Comparison of ENCODE assay signal across 21 mouse cellular contexts in the genomic region with DNA sequence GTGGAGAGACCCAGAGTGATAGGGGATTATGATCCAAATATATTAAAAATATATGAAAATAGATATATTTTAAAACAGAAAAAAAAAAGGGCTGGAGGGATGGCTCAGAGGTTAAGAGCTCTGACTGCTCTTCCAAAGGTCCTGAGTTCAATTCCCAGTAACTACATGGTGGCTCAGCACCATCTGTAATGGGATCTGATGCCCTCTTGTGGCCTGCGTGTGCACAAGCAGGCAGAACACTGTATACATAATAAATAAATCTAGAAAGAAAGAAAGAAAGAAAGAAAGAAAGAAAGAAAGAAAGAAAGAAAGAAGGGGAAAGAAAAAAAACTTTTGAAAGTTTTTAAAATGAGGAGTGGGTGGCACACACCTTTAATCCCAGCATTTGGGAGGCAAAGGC. TPM values are rescaled to one million over a fixed set of nuclear protein-coding genes. Genes with fewer than 3 reads are reported as not detected.
DNase-seq lines count a peak whose midpoint lies in the region; ATAC-seq and TF ChIP-seq lines count a peak whose summit lies in the region.
"Not testable (repeated sequence)": the region's sequence is repeated elsewhere in the genome, so short reads cannot be mapped to it uniquely, and the experiment has no call there.
"Had no signal": no experiment of that assay in that cellular context is flagged by ENCODE, and none has a peak within 500 bp of the region (broad histone marks: within the 10 kb centered on the region; RNA-seq: fewer than 3 reads in every experiment).

No protein-coding gene starts in this region.

- H3K4me1 ChIP-seq in kidney, postnatal 0 days (replicated peaks; ENCODE audit: insufficient read depth, low read length); lung, embryonic 14.5 days (ENCODE audit: insufficient read depth): not testable (repeated sequence)

- not testable (repeated sequence) for H3K9me3 ChIP-seq in kidney, postnatal 0 days (replicated peaks; ENCODE audit: low read length); lung, embryonic 14.5 days (ENCODE audit: low read depth, low read length)

- ATAC-seq in kidney, postnatal 0 days (replicated peaks; ENCODE audit: low FRiP score, low read depth); lung, embryonic 14.5 days (ENCODE audit: insufficient read depth): not testable (repeated sequence)

- not testable (repeated sequence) for H3K36me3 ChIP-seq in C2C12 (ENCODE audit: control insufficient read depth, insufficient read depth); kidney, postnatal 0 days (ENCODE audit: insufficient read depth, low read length); lung, embryonic 14.5 days (ENCODE audit: insufficient read depth)

- not testable (repeated sequence) for H3K79me3 ChIP-seq in C2C12 (ENCODE audit: low read depth)

- not testable (repeated sequence) for H3K79me2 ChIP-seq in C2C12 (ENCODE audit: control insufficient read depth, insufficient read depth)

- H3K4me3 ChIP-seq in C2C12 (ENCODE audit: insufficient read depth, poor library complexity, severe bottlenecking); gastrocnemius, adult 2 months; kidney, postnatal 0 days (replicated peaks; ENCODE audit: low read depth, low read length); lung, embryonic 14.5 days (ENCODE audit: low read depth, low read length): not testable (repeated sequence)

- DNase-seq in NIH3T3 (ENCODE audit: low read depth): peak; percentile 71
- DNase-seq in c-Kit-positive CD71-positive TER-119-negative erythroid progenitor cells, embryonic 14.5 days (ENCODE audit: low read depth): peak; percentile 34
- not testable (repeated sequence) for DNase-seq in gastrocnemius, adult 2 months
- peak; percentile 27 for DNase-seq in kidney, postnatal 0 days (ENCODE audit: low spot score)
- DNase-seq in lung, embryonic 14.5 days: peak; percentile 60
- DNase-seq in naive thymus-derived CD4-positive, alpha-beta T cell, adult 2 months (ENCODE audit: low read depth): peak; percentile 70
- DNase-seq in thymus, postnatal 14 days: peak; percentile 53

- not testable (repeated sequence) for H3K9ac ChIP-seq in kidney, postnatal 0 days (ENCODE audit: low read depth, low read length); lung, embryonic 14.5 days

- peak; percentile 17 for TF ChIP-seq CTCF in C2C12 (IDR thresholded peaks at IDR 0.05; ENCODE audit: control insufficient read depth, insufficient read depth, insufficient read length)
- peak; percentile 71 for TF ChIP-seq CTCF in gastrocnemius, adult 2 months (IDR thresholded peaks at IDR 0.05)
- peak; percentile 67 for TF ChIP-seq CTCF in kidney, postnatal 0 days (IDR thresholded peaks at IDR 0.05; ENCODE audit: low read depth)
- TF ChIP-seq CTCF in lung, embryonic 14.5 days (IDR thresholded peaks at IDR 0.05; ENCODE audit: low read depth): peak; percentile 65

- intact Hi-C loops in gastrocnemius, adult 2 months (cut with DNase I): loop anchor here (1.0 kb wide), 1 partner anchor 18 kb away; no protein-coding TSS in a partner anchor

- 19% methylated on average over 1 of the region's 1 CpGs for WGBS in kidney, postnatal 0 days
- WGBS in lung, embryonic 14.5 days: 15% methylated on average over 1 of the region's 1 CpGs

- H3K4me2 ChIP-seq in kidney, postnatal 0 days (ENCODE audit: low read length); lung, embryonic 14.5 days: not testable (repeated sequence)

- peaks cover 12% of the 10 kb centered on the region for H3K27me3 ChIP-seq in C2C12 (ENCODE audit: control insufficient read depth, insufficient read depth, insufficient read length)
- not testable (repeated sequence) for H3K27me3 ChIP-seq in kidney, postnatal 0 days (ENCODE audit: insufficient read depth, low read length); lung, embryonic 14.5 days (ENCODE audit: insufficient read depth, low read length)

- not testable (repeated sequence) for H3K27ac ChIP-seq in gastrocnemius, adult 2 months; kidney, postnatal 0 days; lung, embryonic 14.5 days (ENCODE audit: low read depth)

- H3ac ChIP-seq in C2C12 (ENCODE audit: control insufficient read depth, insufficient read length, low read depth): not testable (repeated sequence)

RNA-seq across cellular contexts. Expression of a gene that starts 13.4 kb away (rescaled TPM):
- 0.26 TPM for polyA plus RNA-seq in C2C12 (2012; fragmentation: generic; extraction: Trizol)
- not detected for total RNA-seq in gastrocnemius, adult 2 months (2021)
- polyA plus RNA-seq in kidney, postnatal 0 days (2015; fragmentation: Nextera tagmentation; extraction: Ambion mirVana): 0.32 TPM in 1 of 2 replicates, not detected in the other
- not detected in 2 replicates for polyA plus RNA-seq in lung, embryonic 14.5 days (2014; fragmentation: Nextera tagmentation; extraction: Ambion mirVana)
- total RNA-seq: common myeloid progenitor, adult 5-6 weeks had no signal

RNA-seq across cellular contexts. Expression of a gene that starts 15.4 kb away (rescaled TPM):
- 0.18 TPM for polyA plus RNA-seq in C2C12 (2012; fragmentation: generic; extraction: Trizol)
- 10 to 100 TPM; 59.7 to 72.8 TPM for total RNA-seq in gastrocnemius, adult 2 months (2021)
- polyA plus RNA-seq in kidney, postnatal 0 days (2015; fragmentation: Nextera tagmentation; extraction: Ambion mirVana): not detected in 2 replicates
- 0.23 TPM in 1 of 2 replicates, not detected in the other for polyA plus RNA-seq in lung, embryonic 14.5 days (2014; fragmentation: Nextera tagmentation; extraction: Ambion mirVana)
- total RNA-seq: common myeloid progenitor, adult 5-6 weeks; ES-E14; left cerebral cortex, postnatal 10 days had no signal
- polyA plus RNA-seq: forebrain, embryonic 12.5 days; gonadal fat pad, adult 2 months; hindbrain, embryonic 10.5 days; intestine, embryonic 15.5 days; midbrain, embryonic 11.5 days; testis, adult 2 months had no signal

RNA-seq across cellular contexts. Expression of a gene that starts 15.7 kb away (rescaled TPM):
- 0.19 TPM for polyA plus RNA-seq in C2C12 (2012; fragmentation: generic; extraction: Trizol)
- 1 to 10 TPM; 1.8 to 2.7 TPM for total RNA-seq in gastrocnemius, adult 2 months (2021)
- 3.1 and 4.6 TPM in 2 replicates for polyA plus RNA-seq in kidney, postnatal 0 days (2015; fragmentation: Nextera tagmentation; extraction: Ambion mirVana)
- 3.4 and 3.6 TPM in 2 replicates for polyA plus RNA-seq in lung, embryonic 14.5 days (2014; fragmentation: Nextera tagmentation; extraction: Ambion mirVana)
- total RNA-seq: common myeloid progenitor, adult 5-6 weeks had no signal

RNA-seq across cellular contexts. Expression of a gene that starts 33.6 kb away (rescaled TPM):
- 0.07 TPM for polyA plus RNA-seq in C2C12 (2012; fragmentation: generic; extraction: Trizol)
- not detected for total RNA-seq in gastrocnemius, adult 2 months (2021)
- not detected in 2 replicates for polyA plus RNA-seq in kidney, postnatal 0 days (2015; fragmentation: Nextera tagmentation; extraction: Ambion mirVana)
- polyA plus RNA-seq in lung, embryonic 14.5 days (2014; fragmentation: Nextera tagmentation; extraction: Ambion mirVana): not detected in 2 replicates
- total RNA-seq: adrenal gland, postnatal 4 days; common myeloid progenitor, adult 5-6 weeks; left cerebral cortex, postnatal 10 days had no signal
- polyA plus RNA-seq: activated CD4-positive, CD25-positive, alpha-beta regulatory T cell, adult 4 months; forebrain, embryonic 12.5 days; gonadal fat pad, adult 2 months; hindbrain, embryonic 10.5 days; limb, embryonic 14.5 days; lung, embryonic 16.5 days; midbrain, embryonic 11.5 days had no signal

RNA-seq across cellular contexts. Expression of a gene that starts 34.5 kb away (rescaled TPM):
- 72.8 TPM for polyA plus RNA-seq in C2C12 (2012; fragmentation: generic; extraction: Trizol)
- 10 to 100 TPM; 22.1 to 24.9 TPM for total RNA-seq in gastrocnemius, adult 2 months (2021)
- polyA plus RNA-seq in kidney, postnatal 0 days (2015; fragmentation: Nextera tagmentation; extraction: Ambion mirVana): 42.8 and 43.3 TPM in 2 replicates
- polyA plus RNA-seq in lung, embryonic 14.5 days (2014; fragmentation: Nextera tagmentation; extraction: Ambion mirVana): 52.6 and 55.8 TPM in 2 replicates

Comparison
In these comparisons a context has a peak if more than half of its experiments do, and no peak if none do; other contexts are left out.
1. CTCF ChIP-seq: peak in every context shown above with its lines; median percentile 71 in gastrocnemius, adult 2 months; 67 in kidney, postnatal 0 days; 65 in lung, embryonic 14.5 days; 17 in C2C12.